Mouse (Mus musculus) lung, adult 2 months (tissue): ENCODE measurements around the gene Rin2.

Experiments
- CTCF ChIP-seq: fragments of 200-500 bp; IDR thresholded peaks from 2 replicates; pipeline ENCODE4 v1.5.1; 2011; ENCODE audit warnings: mild to moderate bottlenecking, low read length, control low read depth; ENCODE audit not compliant: insufficient read depth
- POLR2A ChIP-seq: fragments of 200-500 bp; IDR thresholded peaks from 2 replicates; pipeline ENCODE4 v1.6.1; 2011; ENCODE audit warnings: low read depth, mild to moderate bottlenecking, control low read depth, low read length, borderline replicate concordance; ENCODE audit errors: extremely low read depth

DNA sequence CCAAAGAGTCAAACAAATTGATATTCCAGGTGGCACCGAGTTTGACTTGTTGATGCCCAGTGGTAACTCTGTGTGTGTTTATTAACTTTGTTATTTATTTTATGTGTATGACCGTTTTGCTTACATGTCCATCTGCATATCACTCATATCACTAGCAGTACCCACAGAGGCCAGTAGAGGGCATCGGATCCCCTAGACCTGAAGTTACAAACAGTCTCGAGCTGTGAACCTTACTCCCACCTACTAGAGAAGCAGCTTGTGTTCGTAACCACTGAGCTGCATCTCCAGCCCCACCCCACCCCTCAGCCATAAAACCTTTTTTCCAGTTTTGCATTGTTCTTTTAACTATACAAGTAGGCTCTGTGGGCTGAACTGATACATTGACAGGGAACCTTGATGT, 135.7 kb downstream of the Rin2 start:
- TF ChIP-seq CTCF = peak; percentile 38; the same call in 1 of the 2 replicates
- no peak for TF ChIP-seq POLR2A
